Mouse (Mus musculus) heart, embryonic 16.5 days (tissue): ENCODE data around the gene Tnxb. TPM values are rescaled to one million over a fixed set of nuclear protein-coding genes. Genes with fewer than 3 reads are reported as not detected.
A peak's percentile ranks its signal among the peaks of the same experiment; 100 is the strongest.

Experiments used
- ATAC-seq: fragments of 200-750 bp; cut with Nextera tagmentation; replicated peaks from 2 replicates; pipeline ENCODE4 v1.8.0; 2017; ENCODE audit warnings: moderate number of reproducible peaks; ENCODE audit not compliant: insufficient read depth, low FRiP score; ENCODE audit errors: extremely low read depth
- H3K27ac ChIP-seq: fragments of 300-500 bp; sonication (generic); 2 replicates; pipeline ENCODE4 v1.5.1; 2014; ENCODE audit warnings: mild to moderate bottlenecking, low read length, control low read depth, moderate library complexity
- H3K27me3 ChIP-seq: fragments of 300-500 bp; sonication (generic); 2 replicates; pipeline ENCODE4 v1.6.1; 2014; ENCODE audit warnings: low read length, mixed read lengths; ENCODE audit not compliant: control insufficient read depth, insufficient read depth
- H3K36me3 ChIP-seq: fragments of 300-500 bp; sonication (generic); 2 replicates; pipeline ENCODE4 v1.6.1; 2014; ENCODE audit not compliant: control insufficient read depth, insufficient read depth
- H3K4me1 ChIP-seq: fragments of 300-500 bp; sonication (generic); 2 replicates; pipeline ENCODE4 v1.6.1; 2014; ENCODE audit warnings: low read length, mixed read lengths; ENCODE audit not compliant: control insufficient read depth, insufficient read depth
- H3K4me2 ChIP-seq: fragments of 300-500 bp; sonication (generic); 2 replicates; pipeline ENCODE4 v1.6.1; 2014; ENCODE audit warnings: low read depth, mild to moderate bottlenecking, control low read depth, low read length
- H3K4me3 ChIP-seq: fragments of 300-500 bp; sonication (generic); 2 replicates; pipeline ENCODE4 v1.5.1; 2014; ENCODE audit warnings: mild to moderate bottlenecking, control low read depth, low read length
- H3K9ac ChIP-seq: fragments of 300-500 bp; sonication (generic); 2 replicates; pipeline ENCODE4 v1.6.1; 2014; ENCODE audit warnings: low read length, control low read depth
- H3K9me3 ChIP-seq: fragments of 300-500 bp; sonication (generic); replicated peaks from 2 replicates; pipeline ENCODE4 v1.6.1; 2016; ENCODE audit warnings: low read length; ENCODE audit not compliant: control insufficient read depth
- WGBS: fragments of 180-500 bp; shearing (Covaris S2); extraction: QIAGEN DNeasy Blood & Tissue Kit; methylation state at CpG from one replicate; pipeline ENCODE4 v1.1.7; 2014; 5-methylcytosine and 5-hydroxymethylcytosine counted together
- polyA plus RNA-seq: library from polyadenylated mRNA; unstranded; fragments of >200 nt; fragmentation: Nextera tagmentation; extraction: Ambion mirVana; gene quantifications from 2 replicates; pipeline ENCODE4 v1.2.1, GENCODE M21; 2015

Gene Tnxb
- polyA plus RNA-seq, 1 experiment from 2014 or later = 2.5 TPM

- H3K36me3 ChIP-seq = peaks cover 7% of the 10 kb centered on the region
- no peaks in the 10 kb centered on the region for H3K9me3 ChIP-seq
- H3K4me1 ChIP-seq = peaks cover 18% of the 10 kb centered on the region
- 1% methylated on average over 66 of the region's 66 CpGs for WGBS
- peak within 1 kb of the TSS; percentile 69 for H3K27ac ChIP-seq
- H3K27me3 ChIP-seq = no peaks in the 10 kb centered on the region
- peak within 1 kb of the TSS; percentile 90 for H3K4me2 ChIP-seq
- peak within 1 kb of the TSS; percentile 94 for H3K9ac ChIP-seq
- H3K4me3 ChIP-seq = peak within 1 kb of the TSS; percentile 94
- peak; percentile 97 for ATAC-seq
Observed at GRCm38 (mm10) chr17:34646906-34647787, 23.2 kb upstream of the Tnxb start, which contains the start of gene Atf6b. Gene Atf6b, plus strand, starts transcription at chr17:34647146.

GRCm38 (mm10) chr17:34648141-34648890, 22.0 kb upstream of the Tnxb start:
- H3K36me3 ChIP-seq = peaks cover 12% of the 10 kb centered on the region
- no peak overlapping the region for H3K27ac ChIP-seq
- no peaks in the 10 kb centered on the region for H3K27me3 ChIP-seq
- peak overlapping the region; percentile 90 for H3K4me2 ChIP-seq
- H3K9me3 ChIP-seq = no peaks in the 10 kb centered on the region
- no peak overlapping the region for H3K9ac ChIP-seq
- no peak for ATAC-seq
- WGBS = 83% methylated on average over 16 of the region's 16 CpGs
- H3K4me3 ChIP-seq = no peak overlapping the region
- H3K4me1 ChIP-seq = peaks cover 18% of the 10 kb centered on the region

DNA sequence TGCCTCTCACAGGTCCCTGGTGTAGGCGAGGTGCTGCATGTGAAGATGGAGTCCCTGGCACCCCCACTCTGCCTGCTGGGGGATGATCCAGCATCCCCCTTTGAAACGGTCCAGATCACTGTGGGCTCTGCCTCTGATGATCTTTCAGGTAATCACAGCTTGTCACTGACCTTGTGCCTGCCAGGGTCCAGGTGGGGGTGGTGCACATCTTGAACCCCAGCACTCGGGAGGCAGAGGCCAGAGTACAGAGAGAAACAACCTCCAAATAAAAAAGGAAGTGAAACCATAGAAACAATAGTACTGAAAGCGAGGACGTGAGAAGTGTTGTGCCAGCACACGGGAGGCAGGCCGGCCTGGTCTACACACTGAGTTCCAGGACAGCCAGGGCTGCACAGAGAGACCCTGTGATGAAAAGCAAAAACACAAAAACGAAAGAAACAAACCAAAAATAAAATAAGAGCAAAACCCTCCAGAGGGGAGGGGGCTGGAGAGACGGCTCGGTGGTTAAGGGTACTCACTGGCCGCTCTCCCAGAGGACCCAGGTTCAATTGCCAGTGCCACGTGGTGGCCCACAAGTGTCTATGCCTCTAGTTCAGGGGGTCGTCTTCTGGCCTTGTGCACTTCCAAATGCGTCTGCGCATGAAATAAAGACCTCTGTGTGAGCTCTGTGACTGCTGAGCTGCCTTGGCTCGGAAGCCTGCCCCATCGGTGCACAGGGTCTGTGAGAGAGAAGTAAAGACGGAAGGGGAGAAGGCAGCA, 21.1 kb upstream of the Tnxb start:
- Histone ChIP-seq H3K4me2 (no peak overlapping the region), H3K4me3 (no peak overlapping the region), H3K27me3 (no peaks in the 10 kb centered on the region), H3K27ac (no peak overlapping the region), H3K9me3 (no peaks in the 10 kb centered on the region), H3K9ac (no peak overlapping the region), H3K36me3 (peaks cover 15% of the 10 kb centered on the region), H3K4me1 (peaks cover 18% of the 10 kb centered on the region)
- no peak for ATAC-seq
- WGBS = 86% methylated on average over 18 of the region's 18 CpGs

DNA sequence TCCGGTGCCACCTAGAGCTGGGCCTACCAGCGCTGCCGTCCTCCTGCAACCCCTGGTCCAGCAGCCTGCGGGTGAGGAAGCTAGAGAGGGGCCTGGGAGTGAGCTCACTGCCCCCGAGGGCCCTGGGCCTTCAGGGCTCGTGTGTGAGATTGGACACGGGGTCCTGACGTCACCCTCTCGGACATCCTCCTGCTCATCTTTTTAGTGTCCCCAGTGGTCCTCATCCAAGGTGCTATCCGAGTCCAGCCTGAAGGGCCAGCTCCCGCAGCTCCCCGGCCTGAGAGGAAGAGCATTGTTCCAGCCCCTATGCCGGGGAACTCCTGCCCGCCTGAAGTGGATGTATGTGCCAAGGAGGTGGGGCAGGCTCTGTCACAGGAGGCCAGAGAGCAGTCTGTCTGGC, 19.6 kb upstream of the Tnxb start:
- Histone ChIP-seq H3K4me3 (no peak overlapping the region), H3K36me3 (peaks cover 15% of the 10 kb centered on the region), H3K4me1 (peaks cover 19% of the 10 kb centered on the region), H3K9ac (no peak overlapping the region), H3K4me2 (no peak overlapping the region), H3K27ac (no peak overlapping the region), H3K27me3 (no peaks in the 10 kb centered on the region), H3K9me3 (no peaks in the 10 kb centered on the region)
- no peak for ATAC-seq
- WGBS = 89% methylated on average over 14 of the region's 14 CpGs

GRCm38 (mm10) chr17:34651507-34652221, 18.7 kb upstream of the Tnxb start:
- Histone ChIP-seq H3K4me1 (peaks cover 20% of the 10 kb centered on the region), H3K9ac (no peak overlapping the region), H3K4me2 (no peak overlapping the region), H3K9me3 (no peaks in the 10 kb centered on the region), H3K4me3 (no peak overlapping the region), H3K36me3 (peaks cover 15% of the 10 kb centered on the region), H3K27me3 (no peaks in the 10 kb centered on the region), H3K27ac (no peak overlapping the region)
- no peak for ATAC-seq
- 50% methylated on average over 19 of the region's 19 CpGs for WGBS

DNA sequence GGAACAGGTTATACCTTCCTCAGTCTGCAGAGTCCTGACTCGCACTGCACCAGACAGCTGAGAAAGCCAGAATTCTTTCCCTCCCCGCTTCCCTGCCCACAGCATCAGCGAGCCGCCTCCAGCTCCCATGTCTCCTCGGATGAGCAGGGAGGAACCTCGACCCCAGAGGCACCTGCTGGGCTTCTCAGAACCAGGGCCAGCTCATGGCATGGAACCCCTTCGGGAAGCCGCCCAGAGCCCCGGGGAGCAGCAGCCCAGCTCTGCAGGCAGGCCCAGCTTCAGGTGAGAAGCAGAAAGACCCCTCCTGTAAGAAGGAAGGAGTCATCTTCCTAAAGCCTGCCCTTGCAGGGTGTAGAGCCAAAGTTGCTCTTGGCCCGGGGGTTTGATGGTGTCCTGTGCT, 17.8 kb upstream of the Tnxb start:
- H3K9ac ChIP-seq = no peak overlapping the region
- 91% methylated on average over 10 of the region's 10 CpGs for WGBS
- H3K27me3 ChIP-seq = no peaks in the 10 kb centered on the region
- H3K27ac ChIP-seq = no peak overlapping the region
- no peaks in the 10 kb centered on the region for H3K9me3 ChIP-seq
- H3K4me1 ChIP-seq = peaks cover 20% of the 10 kb centered on the region
- peaks cover 15% of the 10 kb centered on the region for H3K36me3 ChIP-seq
- H3K4me3 ChIP-seq = no peak overlapping the region
- no peak for ATAC-seq
- H3K4me2 ChIP-seq = no peak overlapping the region

DNA sequence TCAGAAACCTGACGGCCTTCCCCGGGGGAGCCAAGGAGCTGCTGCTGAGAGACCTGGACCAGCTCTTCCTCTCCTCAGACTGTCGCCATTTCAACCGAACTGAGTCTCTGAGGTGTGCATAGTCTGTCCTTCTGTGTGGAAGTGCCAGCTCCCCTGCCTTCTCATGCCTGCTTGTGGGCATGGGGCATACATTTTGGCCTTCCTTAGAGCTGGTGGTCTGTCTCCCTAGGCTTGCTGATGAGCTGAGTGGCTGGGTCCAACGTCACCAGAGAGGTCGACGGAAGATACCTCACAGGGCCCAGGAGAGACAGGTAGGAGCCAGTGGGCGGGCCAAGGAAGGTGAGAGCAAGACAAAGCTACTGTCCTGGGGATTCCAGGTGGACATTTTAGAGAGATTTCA, 17.4 kb upstream of the Tnxb start:
- 91% methylated on average over 8 of the region's 8 CpGs for WGBS
- H3K4me2 ChIP-seq = no peak overlapping the region
- peaks cover 15% of the 10 kb centered on the region for H3K36me3 ChIP-seq
- no peak overlapping the region for H3K9ac ChIP-seq
- H3K27me3 ChIP-seq = no peaks in the 10 kb centered on the region
- H3K4me3 ChIP-seq = no peak overlapping the region
- H3K9me3 ChIP-seq = no peaks in the 10 kb centered on the region
- H3K27ac ChIP-seq = no peak overlapping the region
- ATAC-seq = no peak
- peaks cover 15% of the 10 kb centered on the region for H3K4me1 ChIP-seq

GRCm38 (mm10) chr17:34653746-34654285, 16.5 kb upstream of the Tnxb start:
- Histone ChIP-seq H3K4me1 (peaks cover 14% of the 10 kb centered on the region), H3K9me3 (no peaks in the 10 kb centered on the region), H3K4me3 (no peak overlapping the region), H3K9ac (no peak overlapping the region), H3K27ac (no peak overlapping the region), H3K27me3 (no peaks in the 10 kb centered on the region), H3K4me2 (no peak overlapping the region), H3K36me3 (peaks cover 15% of the 10 kb centered on the region)
- no peak for ATAC-seq
- 65% methylated on average over 9 of the region's 9 CpGs for WGBS
